Mouse (Mus musculus) kidney, adult 11 months (tissue): Measurements from ENCODE around the gene C2cd4d.

Experiments
- DNase-seq: peaks from one replicate; pipeline ENCODE4 v3.0.0; 2022

C2cd4d gene

GRCm38 (mm10) chr3:94362138-94362537, at the start of gene C2cd4d:
TSS of gene C2cd4d (plus strand) at chr3:94362438.
- no peak for DNase-seq

- DNase-seq = no peak
Observed at GRCm38 (mm10) chr3:94328681-94329080, 33.6 kb upstream of the C2cd4d start.

GRCm38 (mm10) chr3:94334442-94334841, 27.8 kb upstream of the C2cd4d start:
- no peak for DNase-seq

GRCm38 (mm10) chr3:94338522-94338921, 23.7 kb upstream of the C2cd4d start:
- no peak for DNase-seq

- DNase-seq = no peak
Observed at GRCm38 (mm10) chr3:94341959-94342422, 20.2 kb upstream of the C2cd4d start, which contains the start of gene Them5. TSS of gene Them5 (plus strand) at chr3:94342099.

GRCm38 (mm10) chr3:94342552-94342951, 19.7 kb upstream of the C2cd4d start:
- DNase-seq = no peak

- DNase-seq = no peak
Observed at GRCm38 (mm10) chr3:94344182-94344581, 18.1 kb upstream of the C2cd4d start.

- DNase-seq = no peak
Observed at GRCm38 (mm10) chr3:94344897-94345296, 17.3 kb upstream of the C2cd4d start.

- no peak for DNase-seq
Observed at GRCm38 (mm10) chr3:94348146-94348545, 14.1 kb upstream of the C2cd4d start.

GRCm38 (mm10) chr3:94360812-94361211, 1.4 kb upstream of the C2cd4d start:
- no peak for DNase-seq

- DNase-seq = peak; percentile 34
Observed at GRCm38 (mm10) chr3:94363291-94364153, 1.3 kb downstream of the C2cd4d start.

- DNase-seq = no peak
Observed at GRCm38 (mm10) chr3:94364154-94364526, 1.9 kb downstream of the C2cd4d start.

GRCm38 (mm10) chr3:94366761-94367160, 4.5 kb downstream of the C2cd4d start:
- DNase-seq = peak; percentile 74

GRCm38 (mm10) chr3:94367511-94367910, 5.3 kb downstream of the C2cd4d start:
- peak; percentile 41 for DNase-seq

- no peak for DNase-seq
Observed at GRCm38 (mm10) chr3:94368631-94369030, 6.4 kb downstream of the C2cd4d start.

- no peak for DNase-seq
Observed at GRCm38 (mm10) chr3:94369709-94370108, 7.5 kb downstream of the C2cd4d start.

GRCm38 (mm10) chr3:94371637-94372036, 9.4 kb downstream of the C2cd4d start:
- peak; percentile 97 for DNase-seq

GRCm38 (mm10) chr3:94372038-94372437, 9.8 kb downstream of the C2cd4d start:
- DNase-seq = no peak

GRCm38 (mm10) chr3:94372641-94373040, 10.4 kb downstream of the C2cd4d start, which contains the start of gene Rorc:
TSS of gene Rorc (plus strand) at chr3:94372794.
- DNase-seq = peak; percentile 88

- DNase-seq = peak; percentile 70
Observed at GRCm38 (mm10) chr3:94373090-94373489, 10.9 kb downstream of the C2cd4d start.

GRCm38 (mm10) chr3:94373597-94374011, 11.4 kb downstream of the C2cd4d start:
- DNase-seq = peak; percentile 79

GRCm38 (mm10) chr3:94374636-94375035, 12.4 kb downstream of the C2cd4d start:
- DNase-seq = peak; percentile 85

- no peak for DNase-seq
Observed at GRCm38 (mm10) chr3:94375146-94375545, 12.9 kb downstream of the C2cd4d start.

GRCm38 (mm10) chr3:94375861-94376260, 13.6 kb downstream of the C2cd4d start:
- no peak for DNase-seq
